Mouse (Mus musculus) midbrain, embryonic 12.5 days (tissue): Measurements from ENCODE around the gene Rps29. TPM values are rescaled to one million over a fixed set of nuclear protein-coding genes. Genes with fewer than 3 reads are reported as not detected.
"Not testable (repeated sequence)": the region's sequence is repeated elsewhere in the genome, so short reads cannot be mapped to it uniquely, and the experiment has no call there.

Experiments used
- ATAC-seq: fragments of 200-750 bp; cut with Nextera tagmentation; 2 replicates; pipeline ENCODE4 v1.8.0; 2017; ENCODE audit warnings: low read depth, moderate TSS enrichment, moderate library complexity; ENCODE audit not compliant: low FRiP score
- H3K27ac ChIP-seq: fragments of 300-500 bp; sonication (generic); replicated peaks from 2 replicates; pipeline ENCODE4 v1.5.1; 2016; ENCODE audit warnings: mild to moderate bottlenecking
- H3K27me3 ChIP-seq: fragments of 300-500 bp; sonication (generic); 2 replicates; pipeline ENCODE4 v1.6.1; 2016; ENCODE audit warnings: mild to moderate bottlenecking
- H3K36me3 ChIP-seq: fragments of 300-500 bp; sonication (generic); 2 replicates; pipeline ENCODE4 v1.6.1; 2016
- H3K4me1 ChIP-seq: fragments of 300-500 bp; sonication (generic); 2 replicates; pipeline ENCODE4 v1.6.1; 2016
- H3K4me2 ChIP-seq: fragments of 300-500 bp; sonication (generic); replicated peaks from 2 replicates; pipeline ENCODE4 v1.6.1; 2016; ENCODE audit warnings: mild to moderate bottlenecking, moderate library complexity
- H3K4me3 ChIP-seq: fragments of 300-500 bp; sonication (generic); 2 replicates; pipeline ENCODE4 v1.5.1; 2016; ENCODE audit warnings: mild to moderate bottlenecking
- H3K9ac ChIP-seq: fragments of 300-500 bp; sonication (generic); replicated peaks from 2 replicates; pipeline ENCODE4 v1.6.1; 2016; ENCODE audit warnings: mild to moderate bottlenecking, moderate library complexity
- H3K9me3 ChIP-seq: fragments of 300-500 bp; sonication (generic); 2 replicates; pipeline ENCODE4 v1.6.1; 2016; ENCODE audit warnings: mild to moderate bottlenecking
- WGBS: fragments of 180-500 bp; shearing (Covaris S2); methylation state at CpG from one replicate; pipeline ENCODE4 v1.1.7; 2016; 5-methylcytosine and 5-hydroxymethylcytosine counted together
- polyA plus RNA-seq: library from polyadenylated mRNA; unstranded; fragments of >200 nt; fragmentation: Nextera tagmentation; extraction: Ambion mirVana; gene quantifications from 2 replicates; pipeline ENCODE4 v1.2.1, GENCODE M21; 2016

Rps29 gene
- polyA plus RNA-seq, 1 experiment from 2014 or later: 1,282 TPM

GRCm38 (mm10) chr12:69168461-69169106 is 9.6 kb upstream of the Rps29 start, which contains the start of gene Lrr1:
Gene Lrr1, plus strand, starts transcription at chr12:69168814.
- Histone ChIP-seq H3K27ac (peak within 1 kb of the TSS; percentile 39), H3K4me1 (peaks cover 18% of the 10 kb centered on the region), H3K9me3 (no peaks in the 10 kb centered on the region), H3K4me2 (peak within 1 kb of the TSS; percentile 94), H3K36me3 (0 out of 2 replicates have a peak, but pooled peaks cover 5% of the 10 kb centered on the region), H3K4me3 (peak within 1 kb of the TSS; percentile 63), H3K27me3 (no peaks in the 10 kb centered on the region), H3K9ac (peak within 1 kb of the TSS; percentile 69)
- WGBS: under 1% methylated on average over 40 of the region's 40 CpGs
- ATAC-seq: peak; percentile 95

GRCm38 (mm10) chr12:69167656-69168460 is 8.9 kb upstream of the Rps29 start:
- 0 out of 2 replicates have a peak, but pooled peaks cover 5% of the 10 kb centered on the region for H3K36me3 ChIP-seq
- H3K9me3 ChIP-seq: no peaks in the 10 kb centered on the region
- no peaks in the 10 kb centered on the region for H3K27me3 ChIP-seq
- 10% methylated on average over 18 of the region's 18 CpGs for WGBS
- H3K4me3 ChIP-seq: peak overlapping the region; percentile 63
- H3K27ac ChIP-seq: peak overlapping the region; percentile 39
- H3K4me1 ChIP-seq: peaks cover 18% of the 10 kb centered on the region
- ATAC-seq: peak; percentile 70
- H3K4me2 ChIP-seq: peak overlapping the region; percentile 94
- H3K9ac ChIP-seq: peak overlapping the region; percentile 69

GRCm38 (mm10) chr12:69166861-69167581 is 8.0 kb upstream of the Rps29 start:
- H3K4me3 ChIP-seq, H3K36me3 ChIP-seq, H3K4me2 ChIP-seq, H3K27me3 ChIP-seq, H3K27ac ChIP-seq, H3K9me3 ChIP-seq, ATAC-seq, H3K9ac ChIP-seq: not testable (repeated sequence)
- WGBS: 66% methylated on average over 8 of the region's 8 CpGs
- H3K4me1 ChIP-seq: peaks cover 18% of the 10 kb centered on the region

GRCm38 (mm10) chr12:69164904-69165303 is 5.9 kb upstream of the Rps29 start:
- no peak overlapping the region for H3K4me2 ChIP-seq
- no peak overlapping the region for H3K4me3 ChIP-seq
- peaks cover 14% of the 10 kb centered on the region for H3K4me1 ChIP-seq
- 58% methylated on average over 3 of the region's 3 CpGs for WGBS
- no peak for ATAC-seq
- no peaks in the 10 kb centered on the region for H3K36me3 ChIP-seq
- H3K27ac ChIP-seq: no peak overlapping the region
- no peaks in the 10 kb centered on the region for H3K27me3 ChIP-seq
- H3K9ac ChIP-seq: no peak overlapping the region
- no peaks in the 10 kb centered on the region for H3K9me3 ChIP-seq

- ATAC-seq: not testable (repeated sequence)
- WGBS: 88% methylated on average over 4 of the region's 4 CpGs
These were observed 4.6 kb upstream of the Rps29 start for GRCm38 (mm10) chr12:69163586-69163985.

GRCm38 (mm10) chr12:69160677-69161076 is 1.7 kb upstream of the Rps29 start:
- not testable (repeated sequence) for H3K4me2 ChIP-seq, H3K4me1 ChIP-seq, H3K9me3 ChIP-seq, H3K27ac ChIP-seq, H3K4me3 ChIP-seq, ATAC-seq, H3K27me3 ChIP-seq, H3K9ac ChIP-seq
- peaks cover 20% of the 10 kb centered on the region for H3K36me3 ChIP-seq
- 84% methylated on average over 2 of the region's 2 CpGs for WGBS

More at GRCm38 (mm10) chr12:69163586-69163985, 4.6 kb upstream of the Rps29 start:
- not testable (repeated sequence) for H3K27me3 ChIP-seq, H3K4me1 ChIP-seq, H3K9ac ChIP-seq, H3K27ac ChIP-seq, H3K4me2 ChIP-seq, H3K36me3 ChIP-seq, H3K4me3 ChIP-seq, H3K9me3 ChIP-seq

GRCm38 (mm10) chr12:69159578-69159940 is 573 bp upstream of the Rps29 start:
- Histone ChIP-seq H3K27ac (no peak overlapping the region), H3K9ac (no peak overlapping the region), H3K4me1 (peaks cover 8% of the 10 kb centered on the region), H3K4me3 (0 out of 2 replicates have a peak overlapping the region, but pooled peaks have one; percentile 3), H3K27me3 (no peaks in the 10 kb centered on the region), H3K9me3 (no peaks in the 10 kb centered on the region), H3K36me3 (peaks cover 21% of the 10 kb centered on the region), H3K4me2 (0 out of 2 replicates have a peak overlapping the region, but pooled peaks have one; percentile 9)
- 6% methylated on average over 9 of the region's 9 CpGs for WGBS
- no peak for ATAC-seq

GRCm38 (mm10) chr12:69158366-69158764 is 621 bp downstream of the Rps29 start:
- Histone ChIP-seq H3K9me3 (no peaks in the 10 kb centered on the region), H3K27ac (peak overlapping the region; percentile 95), H3K4me1 (peaks cover 8% of the 10 kb centered on the region), H3K4me3 (peak overlapping the region; percentile 79), H3K9ac (peak overlapping the region; percentile 88), H3K27me3 (no peaks in the 10 kb centered on the region), H3K4me2 (peak overlapping the region; percentile 72), H3K36me3 (peaks cover 21% of the 10 kb centered on the region)
- no peak for ATAC-seq
- 1% methylated on average over 19 of the region's 19 CpGs for WGBS

- peaks cover 8% of the 10 kb centered on the region for H3K4me1 ChIP-seq
- H3K9ac ChIP-seq: no peak overlapping the region
- no peak overlapping the region for H3K4me3 ChIP-seq
- no peak for ATAC-seq
- H3K27ac ChIP-seq: no peak overlapping the region
- H3K9me3 ChIP-seq: no peaks in the 10 kb centered on the region
- H3K36me3 ChIP-seq: peaks cover 21% of the 10 kb centered on the region
- WGBS: 93% methylated on average over 2 of the region's 2 CpGs
- H3K4me2 ChIP-seq: no peak overlapping the region
- no peaks in the 10 kb centered on the region for H3K27me3 ChIP-seq
These were observed 1.9 kb downstream of the Rps29 start for GRCm38 (mm10) chr12:69157107-69157506.

GRCm38 (mm10) chr12:69156436-69156835 is 2.5 kb downstream of the Rps29 start:
- Histone ChIP-seq H3K36me3 (peaks cover 21% of the 10 kb centered on the region), H3K4me3 (no peak overlapping the region), H3K4me2 (no peak overlapping the region), H3K27me3 (no peaks in the 10 kb centered on the region), H3K4me1 (peaks cover 8% of the 10 kb centered on the region), H3K27ac (no peak overlapping the region), H3K9me3 (no peaks in the 10 kb centered on the region), H3K9ac (no peak overlapping the region)
- WGBS: 84% methylated on average over 4 of the region's 4 CpGs
- no peak for ATAC-seq

- Histone ChIP-seq H3K4me2 (no peak overlapping the region), H3K4me3 (no peak overlapping the region), H3K9me3 (no peaks in the 10 kb centered on the region), H3K9ac (no peak overlapping the region), H3K27me3 (no peaks in the 10 kb centered on the region), H3K36me3 (peaks cover 21% of the 10 kb centered on the region), H3K4me1 (peaks cover 8% of the 10 kb centered on the region), H3K27ac (no peak overlapping the region)
- 90% methylated on average over 2 of the region's 2 CpGs for WGBS
- ATAC-seq: no peak
These were observed 3.1 kb downstream of the Rps29 start for GRCm38 (mm10) chr12:69155923-69156322.

GRCm38 (mm10) chr12:69150049-69150448 is 8.9 kb downstream of the Rps29 start:
- Histone ChIP-seq H3K9me3 (no peaks in the 10 kb centered on the region), H3K9ac (no peak overlapping the region), H3K4me3 (no peak overlapping the region), H3K36me3 (no peaks in the 10 kb centered on the region), H3K27me3 (no peaks in the 10 kb centered on the region), H3K4me1 (no peaks in the 10 kb centered on the region), H3K27ac (no peak overlapping the region), H3K4me2 (no peak overlapping the region)
- WGBS: 83% methylated on average over 13 of the region's 13 CpGs
- no peak for ATAC-seq
